Mouse (Mus musculus) lung, postnatal 25 days (tissue): ENCODE measurements around the gene Rabggtb.

Source experiments
- DNase-seq: peaks from one replicate; pipeline ENCODE4 v3.0.0; 2022; ENCODE audit warnings: low spot score

Gene Rabggtb

GRCm38 (mm10) chr3:153912546-153913509, at the start of gene Rabggtb:
Rabggtb (minus strand) TSS chr3:153913009.
- peak; percentile 95 for DNase-seq

GRCm38 (mm10) chr3:153961632-153962389, 49.0 kb upstream of the Rabggtb start:
- peak; percentile 9 for DNase-seq

GRCm38 (mm10) chr3:153960884-153961283, 48.1 kb upstream of the Rabggtb start:
- no peak for DNase-seq

GRCm38 (mm10) chr3:153959731-153960207, 47.0 kb upstream of the Rabggtb start:
- no peak for DNase-seq

GRCm38 (mm10) chr3:153959035-153959730, 46.4 kb upstream of the Rabggtb start:
- peak; percentile 31 for DNase-seq

- DNase-seq = no peak
Observed at GRCm38 (mm10) chr3:153957916-153958315, 45.1 kb upstream of the Rabggtb start.

- DNase-seq = peak; percentile 38
Observed at GRCm38 (mm10) chr3:153948176-153948575, 35.4 kb upstream of the Rabggtb start.

- no peak for DNase-seq
Observed at GRCm38 (mm10) chr3:153947271-153947670, 34.5 kb upstream of the Rabggtb start.

- DNase-seq = peak; percentile 98
Observed at GRCm38 (mm10) chr3:153944335-153944990, 31.7 kb upstream of the Rabggtb start, which contains the start of gene Acadm. Acadm (minus strand) TSS chr3:153944632.

- no peak for DNase-seq
Observed at GRCm38 (mm10) chr3:153943901-153944334, 31.1 kb upstream of the Rabggtb start.

- no peak for DNase-seq
Observed at GRCm38 (mm10) chr3:153943003-153943640, 30.3 kb upstream of the Rabggtb start.

GRCm38 (mm10) chr3:153941613-153942012, 28.8 kb upstream of the Rabggtb start:
- no peak for DNase-seq

- DNase-seq = no peak
Observed at GRCm38 (mm10) chr3:153940486-153940885, 27.7 kb upstream of the Rabggtb start.

- DNase-seq = no peak
Observed at GRCm38 (mm10) chr3:153940021-153940420, 27.2 kb upstream of the Rabggtb start.

- DNase-seq = no peak
Observed at GRCm38 (mm10) chr3:153937116-153937810, 24.5 kb upstream of the Rabggtb start.

- no peak for DNase-seq
Observed at GRCm38 (mm10) chr3:153935878-153936277, 23.1 kb upstream of the Rabggtb start.

- no peak for DNase-seq
Observed at GRCm38 (mm10) chr3:153932461-153932860, 19.7 kb upstream of the Rabggtb start.

- DNase-seq = no peak
Observed at GRCm38 (mm10) chr3:153929526-153929925, 16.7 kb upstream of the Rabggtb start.

GRCm38 (mm10) chr3:153926333-153926732, 13.5 kb upstream of the Rabggtb start:
- DNase-seq = no peak
